Mouse (Mus musculus) cerebellum, adult 2 months (tissue): ENCODE data around the gene Pard3b.

Experiments
- CTCF ChIP-seq: fragments of 200-500 bp; IDR thresholded peaks from 2 replicates; pipeline ENCODE4 v1.5.1; 2011; ENCODE audit warnings: low read depth, mild to moderate bottlenecking, control low read depth, low read length, moderate library complexity, borderline replicate concordance; ENCODE audit not compliant: insufficient read depth
- POLR2A ChIP-seq: fragments of 200-500 bp; IDR thresholded peaks from 2 replicates; pipeline ENCODE4 v1.6.1; 2011; ENCODE audit warnings: low read length, control low read depth, borderline replicate concordance; ENCODE audit not compliant: insufficient read depth

DNA sequence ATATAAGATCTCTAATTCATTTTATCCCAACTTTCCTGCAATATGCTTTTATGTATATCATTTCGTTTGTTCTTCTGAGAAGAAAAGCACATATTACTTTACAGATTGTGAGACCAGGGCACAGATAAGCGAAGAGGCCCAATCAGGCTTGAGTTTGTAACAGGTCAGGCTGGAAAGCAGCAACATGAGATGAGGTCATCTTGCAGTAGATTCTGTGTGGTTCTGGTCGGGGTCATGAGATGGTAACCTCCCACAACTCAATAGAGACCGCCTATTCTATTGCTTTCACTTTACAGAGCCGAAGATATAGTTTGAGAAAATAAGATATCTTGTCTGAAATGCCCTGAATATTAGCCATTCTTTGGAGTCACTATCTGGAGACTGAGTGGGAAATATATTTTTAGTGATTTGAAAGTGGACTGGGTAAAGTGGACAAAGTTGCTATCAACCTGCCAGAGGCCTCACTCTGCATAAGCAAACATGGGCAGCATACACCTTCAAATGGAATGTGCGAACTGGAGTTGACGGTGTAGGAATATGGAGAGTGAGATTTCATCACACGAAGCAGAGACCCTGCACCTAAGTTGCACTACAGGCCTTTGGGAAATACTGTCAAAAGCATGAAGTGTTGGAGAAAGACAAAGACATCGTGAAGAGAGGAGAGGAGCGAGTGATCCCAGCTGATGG lies 987.3 kb downstream of the Pard3b start:
- TF ChIP-seq CTCF (no peak), POLR2A (no peak)
